Comparison of ENCODE assay signal across 18 mouse cellular contexts in the genomic region with DNA sequence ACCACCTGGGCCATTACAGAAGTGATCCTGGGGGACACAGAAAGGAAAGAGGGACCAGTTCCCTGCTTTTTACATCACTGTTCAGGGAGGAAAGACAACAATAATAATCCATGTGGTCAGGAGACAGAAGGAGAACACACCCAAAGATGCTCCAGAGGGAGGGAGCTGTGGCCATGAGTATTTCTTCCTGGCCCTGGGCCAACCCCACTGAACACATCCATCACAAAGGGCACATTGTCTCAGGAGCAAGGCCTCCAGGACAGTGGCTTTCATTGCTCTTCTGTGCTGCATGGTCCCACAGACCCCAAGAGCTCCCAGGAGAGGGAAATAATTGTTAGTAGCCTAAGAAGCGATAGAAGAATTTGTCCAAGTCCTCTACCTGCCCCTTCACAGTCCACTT. TPM values are rescaled to one million over a fixed set of nuclear protein-coding genes. Genes with fewer than 3 reads are reported as not detected.
"Had no signal": no experiment of that assay in that cellular context is flagged by ENCODE, and none has a peak within 500 bp of the region (broad histone marks: within the 10 kb centered on the region; RNA-seq: fewer than 3 reads in every experiment).

No protein-coding gene starts in this region.

- H3K36me3 ChIP-seq: limb, embryonic 13.5 days; midbrain, embryonic 12.5 days; neural tube, embryonic 15.5 days had no signal

- DNase-seq: kidney, adult 8-10 months; kidney, postnatal 25 days; lung, adult 2 months; lung, postnatal 14 days; right cerebral cortex, postnatal 4 days; spleen, adult 18-20 months; thymus, postnatal 4 days had no signal

- H3K4me2 ChIP-seq: limb, embryonic 13.5 days; midbrain, embryonic 12.5 days; neural tube, embryonic 15.5 days had no signal

- H3K27ac ChIP-seq: limb, embryonic 13.5 days; liver, embryonic 14.5 days; midbrain, embryonic 12.5 days; neural tube, embryonic 15.5 days had no signal

- ATAC-seq: intestine, postnatal 0 days had no signal

- H3K27me3 ChIP-seq: limb, embryonic 13.5 days; midbrain, embryonic 12.5 days; neural tube, embryonic 15.5 days had no signal

- H3K9me3 ChIP-seq: limb, embryonic 13.5 days; midbrain, embryonic 12.5 days; neural tube, embryonic 15.5 days had no signal

- H3K4me3 ChIP-seq: limb, embryonic 13.5 days; midbrain, embryonic 12.5 days; myocyte; neural tube, embryonic 15.5 days had no signal

- H3K9ac ChIP-seq: limb, embryonic 13.5 days; liver, embryonic 14.5 days; midbrain, embryonic 12.5 days; neural tube, embryonic 15.5 days had no signal

RNA-seq across cellular contexts. Expression of gene E330034G19Rik, which starts 23.4 kb away (rescaled TPM):
- polyA plus RNA-seq: intestine, postnatal 0 days; kidney, embryonic 16.5 days; liver, adult 2 months; liver, embryonic 14.5 days; lung, adult 2 months; midbrain, embryonic 12.5 days; myocyte; neural tube, embryonic 11.5 days; neural tube, embryonic 15.5 days; stomach, embryonic 14.5 days; thymus, postnatal 0 days had no signal
